Mouse (Mus musculus) limb, embryonic 13.5 days (tissue): ENCODE results near the gene Agap2. TPM values are rescaled to one million over a fixed set of nuclear protein-coding genes. Genes with fewer than 3 reads are reported as not detected.
"Not testable (repeated sequence)": the region's sequence is repeated elsewhere in the genome, so short reads cannot be mapped to it uniquely, and the experiment has no call there.

Experiments used
- ATAC-seq: fragments of 200-750 bp; cut with Nextera tagmentation; 2 replicates; pipeline ENCODE4 v1.8.0; 2017; ENCODE audit warnings: low read depth, moderate number of reproducible peaks, moderate TSS enrichment; ENCODE audit not compliant: low FRiP score
- H3K27ac ChIP-seq: fragments of 300-500 bp; sonication (generic); 2 replicates; pipeline ENCODE4 v1.5.1; 2015; ENCODE audit warnings: inconsistent platforms, mild to moderate bottlenecking, moderate library complexity
- H3K27me3 ChIP-seq: fragments of 300-500 bp; sonication (generic); 2 replicates; pipeline ENCODE4 v1.6.1; 2015; ENCODE audit warnings: mild to moderate bottlenecking, inconsistent platforms
- H3K36me3 ChIP-seq: fragments of 300-500 bp; sonication (generic); 2 replicates; pipeline ENCODE4 v1.6.1; 2015; ENCODE audit warnings: inconsistent platforms, mild to moderate bottlenecking, moderate library complexity
- H3K4me1 ChIP-seq: fragments of 300-500 bp; sonication (generic); 2 replicates; pipeline ENCODE4 v1.6.1; 2015; ENCODE audit warnings: inconsistent platforms
- H3K4me2 ChIP-seq: fragments of 300-500 bp; sonication (generic); replicated peaks from 2 replicates; pipeline ENCODE4 v1.6.1; 2015; ENCODE audit warnings: inconsistent platforms, mild to moderate bottlenecking, moderate library complexity
- H3K4me3 ChIP-seq: fragments of 300-500 bp; sonication (generic); 2 replicates; pipeline ENCODE4 v1.5.1; 2015; ENCODE audit warnings: moderate library complexity, mild to moderate bottlenecking, inconsistent platforms
- H3K9ac ChIP-seq: fragments of 300-500 bp; sonication (generic); 2 replicates; pipeline ENCODE4 v1.6.1; 2015; ENCODE audit warnings: mild to moderate bottlenecking, inconsistent platforms
- H3K9me3 ChIP-seq: fragments of 300-500 bp; sonication (generic); 2 replicates; pipeline ENCODE4 v1.6.1; 2016; ENCODE audit warnings: inconsistent platforms
- WGBS: fragments of 180-500 bp; shearing (Covaris S2); methylation state at CpG from one replicate; pipeline ENCODE4 v1.1.7; 2015; 5-methylcytosine and 5-hydroxymethylcytosine counted together
- polyA plus RNA-seq: library from polyadenylated mRNA; unstranded; fragments of >200 nt; fragmentation: Nextera tagmentation; extraction: Ambion mirVana; gene quantifications from 2 replicates; pipeline ENCODE4 v1.2.1, GENCODE M21; 2015

Agap2 gene
- polyA plus RNA-seq, 1 experiment from 2014 or later, result 0.29 TPM

DNA sequence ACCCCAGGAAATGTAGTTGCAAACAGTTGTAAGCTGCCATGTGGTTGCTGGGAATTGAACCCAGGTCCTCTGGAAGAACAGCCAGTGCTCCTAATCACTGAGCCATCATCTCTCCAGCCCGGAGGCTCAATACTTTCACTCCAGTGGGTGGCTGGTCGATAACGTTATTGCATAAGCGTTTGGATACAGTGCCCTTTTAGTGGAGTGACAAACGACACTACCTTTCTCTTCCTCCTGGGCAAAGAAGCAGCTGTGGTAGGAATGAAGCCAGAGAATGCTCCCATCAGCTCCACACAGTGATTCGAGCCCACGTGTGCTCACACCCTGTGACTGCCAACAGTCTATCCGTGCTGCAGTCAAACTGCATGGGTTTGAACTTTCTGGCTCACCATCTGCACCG lies 3.9 kb upstream of the Agap2 start:
- Histone ChIP-seq H3K9ac (peak overlapping the region; percentile 76), H3K4me2 (peak overlapping the region; percentile 98), H3K27ac (no peak overlapping the region), H3K36me3 (peaks cover 26% of the 10 kb centered on the region), H3K9me3 (no peaks in the 10 kb centered on the region), H3K4me1 (peaks cover 22% of the 10 kb centered on the region), H3K27me3 (peaks cover 16% of the 10 kb centered on the region), H3K4me3 (peak overlapping the region; percentile 68)
- no peak for ATAC-seq
- WGBS, result 79% methylated on average over 9 of the region's 9 CpGs

GRCm38 (mm10) chr10:127072270-127072669 lies 2.8 kb upstream of the Agap2 start:
- Histone ChIP-seq H3K4me1 (peaks cover 22% of the 10 kb centered on the region), H3K36me3 (peaks cover 15% of the 10 kb centered on the region), H3K27me3 (peaks cover 27% of the 10 kb centered on the region)
- not testable (repeated sequence) for H3K27ac ChIP-seq, H3K4me2 ChIP-seq, ATAC-seq, H3K9me3 ChIP-seq, H3K4me3 ChIP-seq, H3K9ac ChIP-seq
- WGBS, result 88% methylated on average over 4 of the region's 4 CpGs

DNA sequence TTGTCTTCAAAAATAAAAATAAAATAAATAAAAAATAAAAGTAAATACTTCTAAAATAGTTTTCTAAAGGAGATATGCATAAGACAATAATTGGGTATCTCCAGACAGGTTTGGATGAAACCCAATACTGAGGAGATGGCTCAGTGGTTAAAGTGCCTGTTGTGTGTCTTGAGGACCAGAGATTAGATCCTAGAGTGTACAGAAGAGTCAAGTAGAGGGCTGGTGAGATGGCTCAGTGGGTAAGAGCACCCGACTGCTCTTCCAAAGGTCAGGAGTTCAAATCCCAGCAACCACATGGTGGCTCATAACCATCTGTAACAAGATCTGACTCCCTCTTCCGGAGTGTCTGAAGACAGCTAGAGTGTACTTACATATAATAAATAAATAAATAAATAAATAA lies 2.1 kb upstream of the Agap2 start:
- peaks cover 25% of the 10 kb centered on the region for H3K4me1 ChIP-seq
- H3K27me3 ChIP-seq, result peaks cover 34% of the 10 kb centered on the region
- not testable (repeated sequence) for H3K9ac ChIP-seq, H3K9me3 ChIP-seq, H3K36me3 ChIP-seq, H3K4me2 ChIP-seq, H3K4me3 ChIP-seq, ATAC-seq, H3K27ac ChIP-seq
- 81% methylated on average over 2 of the region's 2 CpGs for WGBS

DNA sequence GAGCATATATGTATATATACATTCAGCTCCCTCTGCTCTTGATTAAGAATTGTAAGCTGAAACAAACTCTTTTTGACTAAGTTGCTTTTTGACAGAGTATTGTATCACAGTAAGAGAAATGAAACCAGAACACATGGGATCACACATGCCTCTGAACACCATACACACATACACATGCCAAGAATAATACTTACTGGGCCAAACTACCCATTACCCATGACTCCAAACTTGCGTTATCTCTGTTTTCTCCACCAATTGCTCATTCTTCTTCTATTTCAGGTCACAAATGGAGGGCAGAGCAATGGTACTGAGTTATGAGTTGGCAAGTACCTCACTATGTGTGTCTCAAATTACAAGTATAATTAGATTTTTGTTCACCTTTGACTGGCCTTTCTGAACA lies 1.1 kb upstream of the Agap2 start:
- Histone ChIP-seq H3K4me3 (no peak overlapping the region), H3K27ac (no peak overlapping the region), H3K9ac (no peak overlapping the region), H3K4me2 (no peak overlapping the region), H3K36me3 (no peaks in the 10 kb centered on the region), H3K27me3 (peaks cover 44% of the 10 kb centered on the region), H3K9me3 (no peaks in the 10 kb centered on the region), H3K4me1 (peaks cover 22% of the 10 kb centered on the region)
- ATAC-seq, result no peak
- 82% methylated on average over 1 of the region's 1 CpGs for WGBS

DNA sequence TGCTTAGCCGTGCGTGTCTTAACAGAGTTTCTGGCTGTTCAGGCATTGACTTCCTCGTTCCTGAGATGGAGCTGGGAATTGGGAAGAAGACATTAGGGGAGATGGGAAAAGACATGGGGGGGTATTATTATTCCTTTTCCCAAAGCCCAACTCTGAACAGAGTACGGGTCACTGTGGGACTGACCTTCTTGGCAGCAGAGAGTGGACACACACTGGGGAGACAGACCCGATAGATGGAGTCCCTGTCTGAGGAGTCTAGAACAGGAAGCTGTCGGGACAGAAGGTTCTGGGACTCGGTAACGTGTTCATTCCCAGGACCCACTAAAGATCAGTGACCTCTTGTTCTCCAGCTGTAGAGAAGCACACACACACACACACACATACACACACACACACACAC lies 567 bp downstream of the Agap2 start:
- H3K4me2 ChIP-seq, result no peak overlapping the region
- H3K4me1 ChIP-seq, result peaks cover 34% of the 10 kb centered on the region
- H3K36me3 ChIP-seq, result no peaks in the 10 kb centered on the region
- peaks cover 60% of the 10 kb centered on the region for H3K27me3 ChIP-seq
- 68% methylated on average over 8 of the region's 8 CpGs for WGBS
- no peak overlapping the region for H3K27ac ChIP-seq
- no peak for ATAC-seq
- no peaks in the 10 kb centered on the region for H3K9me3 ChIP-seq
- H3K9ac ChIP-seq, result no peak overlapping the region
- no peak overlapping the region for H3K4me3 ChIP-seq

DNA sequence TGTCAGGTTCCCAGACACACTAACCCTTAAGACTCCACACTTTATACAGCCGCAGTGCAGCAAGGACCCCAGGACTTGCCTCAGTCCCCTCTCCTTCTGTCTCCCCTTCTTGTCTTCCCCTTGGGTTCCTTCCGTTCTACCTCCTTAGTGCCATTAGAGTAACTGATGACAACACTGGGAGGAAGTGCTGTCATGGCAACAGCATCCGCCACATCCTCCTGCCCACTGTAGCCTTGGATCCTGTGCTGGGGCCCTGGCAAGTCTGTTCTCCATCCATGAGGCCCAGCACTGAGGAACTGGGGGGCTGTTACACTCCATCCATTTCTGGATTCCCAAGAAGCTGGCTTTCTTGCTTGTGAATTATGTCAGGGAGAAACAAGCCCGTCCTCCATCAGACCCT lies 998 bp downstream of the Agap2 start:
- 35% methylated on average over 4 of the region's 4 CpGs for WGBS
- no peak overlapping the region for H3K9ac ChIP-seq
- H3K27ac ChIP-seq, result no peak overlapping the region
- no peaks in the 10 kb centered on the region for H3K36me3 ChIP-seq
- H3K27me3 ChIP-seq, result peaks cover 65% of the 10 kb centered on the region
- H3K9me3 ChIP-seq, result no peaks in the 10 kb centered on the region
- H3K4me1 ChIP-seq, result peaks cover 34% of the 10 kb centered on the region
- no peak overlapping the region for H3K4me2 ChIP-seq
- H3K4me3 ChIP-seq, result no peak overlapping the region
- no peak for ATAC-seq

- H3K9me3 ChIP-seq, result no peaks in the 10 kb centered on the region
- no peak overlapping the region for H3K4me3 ChIP-seq
- no peak overlapping the region for H3K27ac ChIP-seq
- peaks cover 79% of the 10 kb centered on the region for H3K27me3 ChIP-seq
- H3K4me1 ChIP-seq, result peaks cover 41% of the 10 kb centered on the region
- no peak overlapping the region for H3K9ac ChIP-seq
- 1% methylated on average over 10 of the region's 10 CpGs for WGBS
- no peak overlapping the region for H3K4me2 ChIP-seq
- H3K36me3 ChIP-seq, result no peaks in the 10 kb centered on the region
- ATAC-seq, result no peak
Measured at GRCm38 (mm10) chr10:127077515-127077914, 2.4 kb downstream of the Agap2 start.

GRCm38 (mm10) chr10:127078001-127078676 lies 3.1 kb downstream of the Agap2 start:
- no peak for ATAC-seq
- H3K4me1 ChIP-seq, result peaks cover 41% of the 10 kb centered on the region
- 2% methylated on average over 12 of the region's 12 CpGs for WGBS

DNA sequence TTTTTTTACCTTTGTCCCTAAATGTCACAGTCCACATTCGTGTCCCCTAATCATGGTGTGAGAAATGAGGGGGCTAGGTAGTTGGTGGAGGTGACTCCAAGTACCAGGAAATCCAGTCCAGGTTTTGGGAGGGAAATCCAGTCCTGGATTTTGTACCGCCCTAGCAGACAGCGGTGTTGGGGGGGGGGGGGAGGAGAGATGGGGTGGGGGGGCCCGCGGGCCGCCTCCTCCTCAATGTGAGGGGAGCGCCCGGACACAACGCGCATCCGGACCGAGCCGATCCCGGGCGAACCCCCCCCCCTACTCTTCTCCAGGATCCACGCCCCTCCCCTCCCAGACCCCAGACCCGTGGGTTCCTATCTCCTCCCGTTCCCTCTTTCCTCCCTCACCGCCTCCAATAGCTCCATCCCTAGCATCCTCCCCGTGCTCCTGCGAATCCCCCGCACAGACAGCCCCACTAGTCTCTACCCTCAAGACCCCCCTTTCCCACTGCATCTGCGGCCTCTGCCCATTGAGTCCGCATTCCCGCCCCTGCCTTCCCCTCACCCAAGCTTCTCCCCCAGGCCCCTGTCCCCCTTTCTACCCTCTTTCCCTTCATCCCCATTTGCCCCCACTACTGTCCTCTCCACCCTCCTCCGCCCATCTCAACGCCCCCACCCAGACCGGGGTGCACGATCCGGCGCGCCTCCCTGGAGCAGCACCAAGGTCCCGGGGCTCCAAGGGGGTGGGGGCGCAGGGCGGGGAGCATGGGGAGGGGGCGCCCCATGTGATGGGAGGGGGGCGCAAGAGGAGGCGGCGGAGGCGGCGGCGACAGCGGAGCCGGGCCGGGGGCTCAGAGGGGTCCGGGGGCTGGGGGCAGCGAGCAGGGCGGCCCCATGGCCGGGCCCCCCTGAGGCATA lies 3.8 kb downstream of the Agap2 start:
- Histone ChIP-seq H3K27ac (no peak overlapping the region), H3K4me1 (peaks cover 41% of the 10 kb centered on the region)
- peak; percentile 20; the same call in 1 of the 2 replicates for ATAC-seq

More at GRCm38 (mm10) chr10:127078001-127078676, 3.1 kb downstream of the Agap2 start:
- Histone ChIP-seq H3K9me3 (no peaks in the 10 kb centered on the region), H3K36me3 (no peaks in the 10 kb centered on the region), H3K27ac (no peak overlapping the region), H3K4me2 (peak overlapping the region; percentile 98), H3K9ac (no peak overlapping the region; the same call in 1 of the 2 replicates), H3K4me3 (peak overlapping the region; percentile 56), H3K27me3 (peaks cover 85% of the 10 kb centered on the region)

GRCm38 (mm10) chr10:127079665-127080391 lies 4.7 kb downstream of the Agap2 start:
- H3K27me3 ChIP-seq, result peaks cover 100% of the 10 kb centered on the region
- peak; percentile 7; the same call in 1 of the 2 replicates for ATAC-seq
- H3K9me3 ChIP-seq, result no peaks in the 10 kb centered on the region
- peak overlapping the region; percentile 70 for H3K9ac ChIP-seq
- H3K4me1 ChIP-seq, result peaks cover 41% of the 10 kb centered on the region
- peak overlapping the region; percentile 98 for H3K4me2 ChIP-seq
- peak overlapping the region; percentile 56 for H3K4me3 ChIP-seq
- no peaks in the 10 kb centered on the region for H3K36me3 ChIP-seq
- H3K27ac ChIP-seq, result no peak overlapping the region
- WGBS, result 1% methylated on average over 67 of the region's 70 CpGs

More for the DNA sequence above, 3.8 kb downstream of the Agap2 start:
- H3K36me3 ChIP-seq, result no peaks in the 10 kb centered on the region
- H3K4me2 ChIP-seq, result peak overlapping the region; percentile 98
- H3K4me3 ChIP-seq, result peak overlapping the region; percentile 56
- peaks cover 93% of the 10 kb centered on the region for H3K27me3 ChIP-seq
- no peaks in the 10 kb centered on the region for H3K9me3 ChIP-seq
- 2% methylated on average over 29 of the region's 49 CpGs for WGBS
- H3K9ac ChIP-seq, result peak overlapping the region; percentile 70

GRCm38 (mm10) chr10:127080901-127081780 lies 6.1 kb downstream of the Agap2 start:
- H3K36me3 ChIP-seq, result no peaks in the 10 kb centered on the region
- H3K27me3 ChIP-seq, result peaks cover 97% of the 10 kb centered on the region
- no peaks in the 10 kb centered on the region for H3K9me3 ChIP-seq
- 1% methylated on average over 48 of the region's 48 CpGs for WGBS
- H3K4me3 ChIP-seq, result peak overlapping the region; percentile 56
- no peak overlapping the region for H3K27ac ChIP-seq
- peak overlapping the region; percentile 54 for H3K9ac ChIP-seq
- peaks cover 41% of the 10 kb centered on the region for H3K4me1 ChIP-seq
- no peak for ATAC-seq
- peak overlapping the region; percentile 98 for H3K4me2 ChIP-seq
